Mouse (Mus musculus): ENCODE results near the gene Tomm70a. TPM values are rescaled to one million over a fixed set of nuclear protein-coding genes. Genes with fewer than 3 reads are reported as not detected.

Gene Tomm70a
- total and polyA plus RNA-seq, 3 experiments = 112 to 194 (median 129) TPM

- dilution Hi-C loops (cut with MboI; ENCODE audit: extremely low pct_ligation_motif_present, extremely low pct_unique_long_range_greater_than_20kb, low sequenced_read_pairs) (no loop called here), in situ Hi-C loops (cut with MboI; ENCODE audit: low pct_ligation_motif_present, low pct_unique_long_range_greater_than_20kb, low sequenced_read_pairs) (no loop called here)
- H3K36me3 ChIP-seq (replicated peaks in 1 of 2; ENCODE audit: control insufficient read depth in 1 of 2, insufficient read depth in 1 of 2, low read length in 1 of 2) = peaks cover 36 to 75% of the 10 kb centered on the region in 2 experiments
- no peak overlapping the region for H3K4me3 ChIP-seq (replicated peaks in 1 of 3; ENCODE audit: low read depth in 2 of 3, low read length in 2 of 3, poor library complexity in 1 of 3)
- no peak overlapping the region for H3K27ac ChIP-seq (ENCODE audit: insufficient read depth, low read depth)
- H3K27me3 ChIP-seq (replicated peaks) = no peaks in the 10 kb centered on the region
- no peak overlapping the region for H3K4me2 ChIP-seq (ENCODE audit: insufficient read depth, low read depth, poor library complexity, severe bottlenecking)
- H3K9ac ChIP-seq (ENCODE audit: insufficient read depth, low read depth) = no peak overlapping the region
- peaks cover 4% of the 10 kb centered on the region for H3K9me3 ChIP-seq (replicated peaks; ENCODE audit: low read length)
- no peak for TF ChIP-seq NRF1 (IDR thresholded peaks at IDR 0.05; ENCODE audit: low read depth, low read length)
- TF ChIP-seq MYC (IDR thresholded peaks at IDR 0.05; ENCODE audit: low read depth, low read length) = no peak
- TF ChIP-seq ZMIZ1 (IDR thresholded peaks at IDR 0.05; ENCODE audit: low read depth, low read length) = no peak
- TF ChIP-seq BHLHE40 (IDR thresholded peaks at IDR 0.05; ENCODE audit: low read depth, low read length) = no peak
- no peak for TF ChIP-seq ETS1 (conservative IDR thresholded peaks at IDR 0.05; ENCODE audit: low read depth, low read length)
- TF ChIP-seq POLR2AphosphoS2 (IDR thresholded peaks at IDR 0.05; ENCODE audit: low read depth, low read length) = no peak
- TF ChIP-seq POLR2A (IDR thresholded peaks at IDR 0.05; ENCODE audit: low read depth, low read length) = no peak
- TF ChIP-seq SIN3A (IDR thresholded peaks at IDR 0.05; ENCODE audit: low read length) = no peak
- TF ChIP-seq TBP (conservative IDR thresholded peaks at IDR 0.05; ENCODE audit: low read depth, low read length) = no peak
- no peak for TF ChIP-seq MAX (IDR thresholded peaks at IDR 0.05; ENCODE audit: low read length)
- TF ChIP-seq RAD21 (IDR thresholded peaks at IDR 0.05; ENCODE audit: low read depth, low read length) = no peak
- no peak for TF ChIP-seq IRF4 (IDR thresholded peaks at IDR 0.05; ENCODE audit: low read depth, low read length)
- TF ChIP-seq EP300 (IDR thresholded peaks at IDR 0.05; ENCODE audit: low read length) = no peak
- TF ChIP-seq MAFK (IDR thresholded peaks at IDR 0.05; ENCODE audit: insufficient replicate concordance, low read length) = no peak
- H3K79me2 ChIP-seq (replicated peaks; ENCODE audit: control insufficient read depth, extremely low read depth, insufficient read depth, poor library complexity, severe bottlenecking) = no peaks in the 10 kb centered on the region
- DNase-seq (ENCODE audit: extremely low read depth) = no peak
- H3K4me1 ChIP-seq (ENCODE audit: control insufficient read depth in 1 of 2, insufficient read depth in 2 of 2) = peaks cover 9 to 23% of the 10 kb centered on the region in 2 experiments
These were observed 56.2 kb downstream of the Tomm70a start for GRCm38 (mm10) chr16:57177664-57178063.

DNA sequence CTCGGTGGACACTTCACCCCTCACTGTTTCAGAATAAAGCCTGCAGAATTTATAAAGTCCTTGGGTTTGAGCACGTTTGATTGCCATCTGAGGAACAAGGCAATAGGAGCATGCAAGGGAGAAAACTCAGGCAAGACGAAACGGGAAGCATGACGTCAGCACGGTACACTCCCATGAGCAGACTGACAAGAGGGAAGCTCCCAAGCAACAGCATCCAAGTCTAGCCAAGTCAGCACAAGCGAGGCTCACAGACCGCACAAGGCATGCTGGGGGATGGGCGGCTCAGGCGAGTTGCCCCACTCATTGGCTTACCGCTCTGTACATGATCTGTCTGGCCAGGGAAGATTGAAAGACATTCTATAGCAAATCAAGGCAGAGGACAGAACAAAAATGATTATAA lies 59.7 kb downstream of the Tomm70a start:
- Histone ChIP-seq H3K4me1 (ENCODE audit: control insufficient read depth in 1 of 2, insufficient read depth in 2 of 2) (peaks cover 3 to 8% of the 10 kb centered on the region in 2 experiments), H3K79me2 (replicated peaks; ENCODE audit: control insufficient read depth, extremely low read depth, insufficient read depth, poor library complexity, severe bottlenecking) (no peaks in the 10 kb centered on the region), H3K36me3 (replicated peaks in 1 of 2; ENCODE audit: control insufficient read depth in 1 of 2, insufficient read depth in 1 of 2, low read length in 1 of 2) (peaks cover 43 to 83% of the 10 kb centered on the region in 2 experiments), H3K4me2 (ENCODE audit: insufficient read depth, low read depth, poor library complexity, severe bottlenecking) (no peak overlapping the region), H3K27ac (ENCODE audit: insufficient read depth, low read depth) (no peak overlapping the region), H3K4me3 (replicated peaks in 1 of 3; ENCODE audit: low read depth in 2 of 3, low read length in 2 of 3, poor library complexity in 1 of 3) (no peak overlapping the region), H3K9ac (ENCODE audit: insufficient read depth, low read depth) (no peak overlapping the region), H3K27me3 (replicated peaks) (no peaks in the 10 kb centered on the region), H3K9me3 (replicated peaks; ENCODE audit: low read length) (peaks cover 9% of the 10 kb centered on the region)
- in situ Hi-C loops (cut with MboI; ENCODE audit: low pct_ligation_motif_present, low pct_unique_long_range_greater_than_20kb, low sequenced_read_pairs) (no loop called here), dilution Hi-C loops (cut with MboI; ENCODE audit: extremely low pct_ligation_motif_present, extremely low pct_unique_long_range_greater_than_20kb, low sequenced_read_pairs) (no loop called here)
- TF ChIP-seq PAX5 (IDR thresholded peaks at IDR 0.05; ENCODE audit: low read length) (no peak), MYC (IDR thresholded peaks at IDR 0.05; ENCODE audit: low read depth, low read length) (no peak), EP300 (IDR thresholded peaks at IDR 0.05; ENCODE audit: low read length) (no peak), USF2 (conservative IDR thresholded peaks at IDR 0.05; ENCODE audit: low read depth, low read length) (no peak), ZKSCAN1 (IDR thresholded peaks at IDR 0.05; ENCODE audit: borderline replicate concordance, low read depth, low read length) (no peak), JUND (conservative IDR thresholded peaks at IDR 0.05; ENCODE audit: low read depth, low read length) (no peak), ETS1 (conservative IDR thresholded peaks at IDR 0.05; ENCODE audit: low read depth, low read length) (no peak), CTCF (conservative IDR thresholded peaks at IDR 0.05 in 1 of 2, IDR thresholded peaks at IDR 0.05 in 1 of 2; ENCODE audit: low read depth in 2 of 2, low read length in 2 of 2) (no peak), MAFK (IDR thresholded peaks at IDR 0.05; ENCODE audit: insufficient replicate concordance, low read length) (no peak), ZC3H11A (IDR thresholded peaks at IDR 0.05; ENCODE audit: low read depth, low read length) (no peak), NRF1 (IDR thresholded peaks at IDR 0.05; ENCODE audit: low read depth, low read length) (no peak), E2F4 (IDR thresholded peaks at IDR 0.05; ENCODE audit: insufficient replicate concordance, low read depth, low read length) (no peak), UBTF (IDR thresholded peaks at IDR 0.05; ENCODE audit: low read depth, low read length) (no peak), MAZ (IDR thresholded peaks at IDR 0.05; ENCODE audit: low read depth, low read length) (no peak)
- no peak for DNase-seq (ENCODE audit: extremely low read depth)
